Mouse (Mus musculus): ENCODE measurements around the gene Kif1b.

DNA sequence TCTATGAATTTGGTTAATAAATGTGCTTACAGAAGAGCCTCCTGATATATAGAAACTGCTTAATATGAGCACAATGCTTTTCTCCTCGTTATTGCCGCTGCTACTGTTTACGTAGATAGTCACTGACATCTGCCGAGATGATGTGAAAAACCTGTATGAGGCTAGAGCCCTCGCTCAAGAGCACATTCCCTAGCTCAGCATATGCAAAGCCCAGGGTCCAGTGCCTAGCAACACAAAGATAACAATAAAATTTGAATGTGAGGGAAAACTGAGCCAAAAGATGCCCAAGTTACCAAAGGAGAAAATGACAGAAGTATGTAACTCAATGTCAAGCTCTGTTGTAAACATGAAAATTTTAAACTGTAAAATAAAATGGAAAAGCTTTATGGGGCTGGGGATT is 4.0 kb downstream of the Kif1b start:
- no peak for TF ChIP-seq CTCF (IDR thresholded peaks at IDR 0.05)
- TF ChIP-seq EP300 (IDR thresholded peaks at IDR 0.05): no peak
